Mouse (Mus musculus): ENCODE data around the gene Shc1. TPM values are rescaled to one million over a fixed set of nuclear protein-coding genes. Genes with fewer than 3 reads are reported as not detected.

Gene Shc1
- total RNA-seq, 2 experiments from 2014 or later, result 14.7 to 19.1 TPM

DNA sequence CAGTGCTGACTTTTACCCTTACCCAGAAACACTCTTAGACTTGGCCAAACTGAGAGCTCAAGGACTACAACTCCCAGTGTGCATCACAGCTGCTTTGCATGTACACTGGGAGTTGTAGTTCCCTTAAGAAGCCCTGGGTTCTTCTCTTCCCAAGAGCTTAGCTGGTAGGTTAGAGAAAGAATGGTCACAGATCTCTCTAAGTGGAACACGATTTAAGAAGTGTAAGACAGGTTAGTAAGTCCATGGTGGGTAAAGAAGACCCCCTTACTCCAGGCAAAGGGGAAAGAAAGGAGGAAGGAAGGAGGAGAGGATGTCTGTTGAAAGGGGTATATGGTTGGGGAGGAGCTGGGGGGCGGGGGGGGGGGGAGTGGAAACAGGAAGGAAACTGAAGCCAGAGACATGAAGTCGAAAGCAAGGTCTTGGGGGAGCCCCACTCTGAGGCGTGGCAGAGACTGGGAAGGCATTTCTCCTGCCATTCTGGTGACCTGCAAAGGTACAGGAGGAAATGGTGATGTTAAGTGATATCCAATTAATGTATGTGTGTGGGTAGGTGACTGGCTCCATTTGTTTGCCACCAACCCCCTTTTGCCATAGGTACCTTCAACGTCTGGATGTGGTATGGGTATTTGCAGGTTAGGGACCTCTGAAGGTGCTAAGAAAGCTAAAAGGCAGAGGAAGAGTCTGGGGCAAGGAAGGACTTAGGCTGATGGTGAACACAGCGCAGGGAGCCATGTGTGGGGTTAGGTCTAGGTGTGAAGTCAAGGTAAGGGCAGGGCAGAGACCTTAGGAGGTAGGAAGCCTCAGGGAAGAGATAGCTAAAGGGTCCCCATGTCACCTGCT, 29.1 kb upstream of the Shc1 start:
- no peak for DNase-seq (ENCODE audit: low spot score)

DNA sequence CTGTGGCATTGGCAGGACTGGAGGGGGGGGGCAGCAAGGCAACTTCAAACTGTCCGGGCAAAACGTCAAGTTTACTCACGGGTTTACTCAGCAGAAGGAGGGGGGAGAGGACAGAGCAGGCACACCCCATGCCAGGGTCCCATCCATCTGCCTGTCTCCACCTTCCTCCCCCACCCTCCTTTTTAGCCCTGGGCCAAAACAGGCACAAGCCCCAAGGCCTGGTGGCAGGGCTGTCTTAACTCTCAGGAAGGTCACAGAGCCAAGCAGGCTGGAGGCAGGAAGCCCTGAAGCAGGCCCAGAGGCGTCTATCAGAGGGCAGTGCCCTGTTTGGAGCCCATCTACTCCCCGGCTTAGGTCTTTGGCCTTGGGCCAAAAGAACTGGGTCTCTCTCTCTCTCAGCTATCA, 28.1 kb upstream of the Shc1 start:
- peak; percentile 66 for DNase-seq (ENCODE audit: low spot score)

DNA sequence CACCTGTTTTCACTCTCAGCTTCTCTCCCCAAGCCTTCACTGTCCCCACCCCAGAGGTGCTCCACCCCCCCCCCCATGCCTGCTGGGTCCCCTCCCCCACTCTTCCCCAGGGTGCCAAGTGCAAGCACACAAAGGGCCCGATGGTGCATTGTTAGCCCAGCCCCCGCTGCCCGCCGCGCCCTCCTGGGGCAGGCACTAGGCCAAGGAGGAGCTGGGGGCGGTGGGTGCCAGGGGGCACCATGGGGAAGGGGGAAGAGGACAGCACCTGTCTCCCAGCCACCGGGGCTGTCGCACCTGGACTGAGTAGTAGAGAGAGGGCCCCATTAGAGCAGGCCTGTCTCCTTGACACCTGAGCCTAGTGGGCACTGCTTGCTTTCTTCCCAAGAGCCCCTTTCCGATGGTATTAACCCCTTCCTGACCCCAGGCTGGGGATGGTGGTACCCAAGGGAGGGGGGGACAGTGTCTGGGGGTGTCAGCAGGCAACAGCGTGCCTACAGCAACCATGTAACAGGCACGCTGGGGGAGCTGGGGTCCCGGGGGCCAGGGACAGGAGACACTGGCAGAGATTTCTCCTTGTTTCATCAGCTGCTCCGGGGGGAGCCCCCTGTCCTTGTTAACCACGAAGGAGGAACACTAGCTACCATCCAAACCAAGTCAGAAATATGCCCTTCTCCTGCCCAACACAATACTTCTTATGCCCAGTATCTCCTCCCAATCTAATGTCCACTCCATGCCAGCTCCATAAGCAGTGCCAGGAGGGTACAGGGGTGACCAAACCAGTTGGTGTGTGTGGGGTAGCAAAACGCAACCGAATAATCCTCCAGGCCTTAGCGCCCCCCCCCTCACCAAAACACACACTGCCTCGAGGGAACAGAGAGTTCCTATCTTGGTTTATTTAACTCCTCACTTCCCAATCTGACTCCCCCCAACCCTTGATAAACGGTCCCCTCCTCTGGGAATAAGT, 27.3 kb upstream of the Shc1 start:
- no peak for DNase-seq (ENCODE audit: low spot score)

DNA sequence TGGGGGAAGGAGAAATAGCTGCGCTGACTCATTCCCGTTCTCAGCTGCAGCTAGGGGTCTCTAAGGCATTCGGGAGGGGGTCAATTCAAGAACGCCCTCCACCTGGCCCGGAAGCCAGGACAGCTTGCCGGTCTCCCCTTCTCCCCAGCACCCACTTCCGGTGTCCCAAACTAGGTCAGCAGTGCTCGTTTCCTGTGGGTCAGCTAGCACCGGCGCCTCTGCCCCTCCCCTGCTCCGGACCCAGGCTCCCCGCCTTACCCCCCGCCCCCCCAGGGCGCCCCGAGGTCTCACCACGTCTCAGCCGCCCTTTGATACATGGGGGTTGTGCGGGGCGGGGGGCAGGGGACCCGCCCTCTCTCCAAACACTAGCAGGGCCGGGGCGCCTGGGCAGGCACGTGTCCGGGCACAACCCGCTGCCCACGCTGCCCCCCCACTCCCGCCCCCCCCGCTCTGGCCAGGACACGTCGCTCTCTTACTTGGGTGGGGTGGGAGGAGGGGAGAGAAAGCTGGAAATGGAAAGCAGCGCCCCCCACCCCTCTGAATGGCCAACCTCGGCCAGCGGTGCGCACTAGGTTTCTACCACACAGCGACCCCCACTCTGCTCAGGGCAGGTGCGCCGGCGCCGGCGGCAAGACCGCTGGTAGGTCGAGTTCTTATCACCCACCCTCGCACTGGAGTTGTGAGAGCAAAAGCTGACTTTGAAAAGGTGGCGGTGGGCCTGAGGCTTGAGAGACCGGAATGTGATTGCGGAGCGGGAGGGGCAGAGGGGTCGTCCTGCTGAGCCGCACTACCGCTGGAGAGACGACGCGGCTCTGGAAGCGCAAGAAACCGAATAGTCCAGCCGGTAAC, 26.4 kb upstream of the Shc1 start:
- DNase-seq (ENCODE audit: low spot score), result peak; percentile 81

DNA sequence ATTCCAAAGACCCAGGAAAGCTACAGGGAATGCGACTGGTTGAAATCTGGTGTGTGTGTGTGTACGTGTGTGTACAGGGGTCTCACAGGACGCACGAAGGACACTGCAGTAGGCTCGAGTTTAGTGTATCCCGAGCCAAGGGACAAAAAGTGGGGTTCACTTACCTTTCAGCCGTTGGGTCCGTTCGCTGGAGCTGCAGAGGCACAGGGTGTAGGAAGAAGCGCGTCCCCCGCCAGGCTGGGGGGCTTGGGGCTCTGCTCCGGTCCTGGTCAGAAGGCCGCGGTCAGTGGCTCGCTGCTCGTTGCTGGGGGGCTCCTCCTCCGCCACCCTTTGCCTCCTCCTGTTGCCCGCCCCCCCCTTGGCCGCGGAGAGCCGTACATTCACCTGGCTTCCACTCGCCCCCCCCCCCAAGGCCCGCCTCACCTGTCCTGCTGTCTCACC, 25.4 kb upstream of the Shc1 start:
- no peak for DNase-seq (ENCODE audit: low spot score)

DNA sequence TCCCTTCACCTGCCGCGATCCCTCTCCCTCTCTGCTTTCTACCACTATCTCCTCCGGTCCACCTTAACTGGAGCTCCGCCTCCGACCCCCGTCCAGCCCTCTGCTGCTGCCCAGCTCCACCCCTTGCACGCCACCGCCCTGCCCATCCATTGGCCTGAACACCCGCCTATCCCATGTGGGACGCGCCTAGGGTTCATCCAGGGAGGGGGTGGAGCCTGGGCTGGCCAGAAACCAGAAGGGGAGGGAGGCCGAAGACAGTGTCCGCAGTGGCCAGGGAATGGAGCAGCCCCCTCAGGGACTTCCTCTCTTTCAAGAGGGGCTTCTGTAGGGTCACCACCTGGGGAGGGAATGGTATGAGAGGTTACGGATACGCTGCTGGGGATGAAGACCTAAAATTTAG, 24.6 kb upstream of the Shc1 start:
- DNase-seq (ENCODE audit: low spot score), result peak; percentile 100

DNA sequence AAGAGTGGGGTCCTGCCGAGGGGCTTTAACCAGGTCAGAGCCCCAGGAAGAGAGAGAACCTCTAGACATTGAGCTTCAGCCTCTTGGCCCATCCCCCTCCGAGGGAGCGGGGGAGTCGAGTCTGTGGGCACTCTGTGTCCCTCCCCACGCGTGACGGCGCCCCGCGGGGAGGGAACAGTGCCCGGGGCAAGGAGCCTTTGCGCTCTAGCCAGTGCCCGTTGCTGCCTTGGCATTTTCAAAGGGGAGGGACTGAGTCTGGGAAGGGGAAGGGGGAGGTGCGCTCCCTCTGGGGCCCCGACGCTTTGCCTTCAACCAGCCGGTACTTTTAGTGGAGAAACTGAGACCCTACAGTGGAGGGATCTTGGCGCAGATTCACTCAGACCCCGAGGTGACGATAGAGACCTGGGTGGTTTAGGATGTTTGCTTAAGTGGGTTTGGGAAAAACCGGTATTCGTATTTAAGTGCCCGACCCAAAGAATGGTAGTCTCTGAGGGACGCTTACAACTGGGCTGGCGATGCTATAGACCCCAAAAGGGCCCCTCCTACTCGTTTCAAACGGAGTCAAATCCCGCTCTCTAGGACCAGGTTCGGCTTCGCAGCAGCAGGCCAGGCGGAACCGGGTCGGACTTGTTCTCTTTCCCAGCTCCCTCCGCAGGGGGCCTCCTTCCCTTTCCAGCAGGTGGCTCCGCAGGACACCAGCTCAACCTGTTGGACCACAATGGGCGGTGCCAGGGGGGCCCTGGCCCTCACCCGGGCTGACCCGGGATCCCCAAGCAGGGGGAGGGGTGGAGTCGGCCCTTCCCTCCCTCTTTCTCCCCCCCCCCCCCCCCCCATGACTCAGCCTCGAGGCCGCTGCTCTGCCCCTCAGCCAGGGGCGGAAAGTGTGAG, 24.0 kb upstream of the Shc1 start, which contains the start of gene Zbtb7b:
Zbtb7b (minus strand) TSS at position 771 of the 888 bp plus-strand sequence.
- DNase-seq (ENCODE audit: low spot score), result peak; percentile 83

DNA sequence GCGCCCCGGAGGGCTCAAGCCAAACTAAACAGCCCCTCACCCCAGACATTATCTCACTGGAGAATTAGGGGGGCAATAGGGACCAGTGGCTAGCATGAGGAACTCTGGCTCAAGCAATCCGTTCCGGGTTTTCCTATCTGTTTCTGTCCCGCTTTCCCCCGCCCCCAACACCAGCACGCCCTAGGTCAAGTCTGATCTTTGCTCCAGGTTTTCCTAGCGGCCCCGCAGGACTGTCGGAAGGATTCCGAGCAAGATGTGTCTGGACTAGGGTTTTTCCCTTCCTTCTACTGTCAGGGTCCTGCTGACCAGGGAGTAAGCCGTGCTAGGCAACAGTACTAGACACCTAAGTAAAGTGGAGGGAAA, 23.4 kb upstream of the Shc1 start:
- peak; percentile 88 for DNase-seq (ENCODE audit: low spot score)

DNA sequence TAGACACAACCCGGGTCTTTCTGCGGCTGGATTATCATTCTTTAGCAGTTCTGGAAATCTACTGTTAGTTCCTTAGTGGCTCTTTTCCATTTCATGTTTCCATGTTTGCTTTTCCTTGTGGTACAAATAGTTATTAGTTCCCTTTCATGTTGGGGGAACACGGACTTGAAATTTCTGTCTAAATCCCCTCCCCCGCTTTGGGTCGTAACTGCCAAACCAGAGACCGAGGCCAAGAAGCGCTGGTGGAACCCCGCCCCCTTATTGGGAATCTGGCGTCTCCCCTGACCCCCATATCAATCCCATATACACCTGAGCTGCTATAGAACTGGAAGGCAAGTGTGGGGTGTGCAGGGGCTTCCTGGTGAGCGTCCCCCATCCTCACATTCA, 22.8 kb upstream of the Shc1 start:
- DNase-seq (ENCODE audit: low spot score), result no peak

DNA sequence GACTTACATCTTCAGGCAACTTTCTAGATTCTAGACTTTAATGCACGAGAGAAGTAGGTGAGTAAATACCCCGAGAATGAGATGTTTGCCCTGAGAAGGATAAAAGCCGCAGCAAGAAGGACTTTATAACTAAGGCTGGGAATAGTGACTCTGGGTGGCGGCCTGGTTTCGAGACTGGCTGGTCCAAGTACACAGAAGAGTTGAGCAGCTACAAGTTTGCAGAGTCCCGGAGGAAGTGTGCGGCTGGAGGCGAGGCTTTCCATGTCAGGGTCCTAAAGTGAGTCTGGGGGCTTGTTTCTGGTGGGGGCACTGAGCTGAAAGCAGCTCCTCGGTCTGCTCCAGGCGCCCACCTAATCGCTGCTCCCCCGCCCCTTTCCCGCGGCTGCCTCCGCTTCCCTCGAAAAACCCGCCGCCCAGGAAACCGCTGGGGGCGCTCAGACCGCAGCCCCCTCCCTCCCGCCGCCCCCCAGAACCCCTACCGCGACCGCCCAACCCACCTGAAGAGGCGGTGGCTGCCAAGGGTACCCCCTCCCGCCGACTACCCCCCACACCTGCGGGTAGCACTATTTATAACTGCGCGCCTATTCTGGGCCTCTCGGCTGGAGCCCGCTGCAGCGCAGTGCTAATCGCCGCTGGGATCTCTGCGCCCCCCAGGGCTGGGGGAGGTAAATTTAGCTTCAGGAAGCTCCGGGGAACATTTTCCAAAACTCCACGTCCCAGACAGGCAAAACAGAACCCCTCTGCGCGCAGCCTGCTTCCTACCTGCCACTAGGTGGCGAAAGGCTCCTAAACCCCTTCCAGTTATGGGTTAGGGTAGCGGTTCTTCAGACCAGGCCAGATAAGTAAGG, 22.2 kb upstream of the Shc1 start:
- DNase-seq (ENCODE audit: low spot score), result peak; percentile 78

DNA sequence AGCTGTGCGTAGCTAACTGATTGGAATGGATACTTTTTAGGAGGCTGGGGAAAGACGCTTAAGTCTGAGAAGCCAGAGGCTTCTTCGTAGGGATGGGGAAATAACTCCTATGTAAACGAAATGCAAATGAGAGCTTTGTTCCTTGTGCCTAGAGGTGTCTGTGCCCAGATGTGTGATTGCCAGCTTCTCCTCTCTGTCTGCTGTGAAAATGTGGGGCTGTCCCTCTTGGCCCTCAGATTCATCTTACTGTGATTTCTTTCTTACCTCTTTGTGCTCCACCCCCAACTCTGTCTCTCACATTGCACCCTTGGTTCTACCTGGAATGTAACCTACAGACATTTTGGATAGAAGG, 21.6 kb upstream of the Shc1 start:
- no peak for DNase-seq (ENCODE audit: low spot score)

DNA sequence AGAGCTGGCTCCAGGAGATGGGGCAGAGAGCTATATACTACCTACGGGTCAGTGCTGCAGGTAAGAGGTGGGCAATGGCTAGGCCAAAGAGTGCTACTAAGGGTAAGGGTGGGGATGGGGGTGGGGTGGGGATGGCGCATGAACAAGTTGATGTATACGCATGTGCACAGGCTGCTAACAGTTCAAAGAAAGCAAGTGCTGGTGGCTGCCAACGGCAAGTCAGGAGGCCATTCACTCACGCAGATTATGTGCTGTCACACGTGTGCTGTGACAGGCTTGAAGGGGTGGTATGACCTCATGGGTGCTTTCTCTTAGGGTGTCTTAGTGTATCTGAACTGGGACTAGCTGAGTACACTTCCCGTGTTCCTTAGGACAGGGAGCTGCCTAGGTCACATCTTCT, 16.9 kb upstream of the Shc1 start:
- no peak for DNase-seq (ENCODE audit: low spot score)

DNA sequence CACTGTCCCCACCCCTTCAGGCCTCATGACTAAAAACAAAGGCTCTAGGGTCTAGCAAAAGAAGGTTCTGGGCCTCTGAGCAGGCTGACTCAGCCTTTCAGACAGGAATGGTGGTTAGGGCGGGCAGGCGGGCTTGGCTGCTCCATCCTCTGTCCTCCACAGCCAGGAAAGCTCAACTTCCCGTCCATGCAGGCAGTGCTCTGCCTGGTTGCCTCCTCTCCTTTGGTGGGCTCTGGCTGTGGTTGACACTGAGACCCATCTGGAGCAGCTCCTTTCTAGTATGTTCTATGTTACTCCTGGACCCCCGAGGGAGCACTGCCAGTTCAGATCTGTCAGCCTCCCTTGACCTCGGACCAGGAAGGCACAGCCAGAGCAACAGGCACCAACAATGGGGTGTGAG, 15.6 kb upstream of the Shc1 start, which contains the start of gene Lenep:
Lenep (minus strand) TSS at position 101 of the 400 bp plus-strand sequence.
- DNase-seq (ENCODE audit: low spot score), result no peak

DNA sequence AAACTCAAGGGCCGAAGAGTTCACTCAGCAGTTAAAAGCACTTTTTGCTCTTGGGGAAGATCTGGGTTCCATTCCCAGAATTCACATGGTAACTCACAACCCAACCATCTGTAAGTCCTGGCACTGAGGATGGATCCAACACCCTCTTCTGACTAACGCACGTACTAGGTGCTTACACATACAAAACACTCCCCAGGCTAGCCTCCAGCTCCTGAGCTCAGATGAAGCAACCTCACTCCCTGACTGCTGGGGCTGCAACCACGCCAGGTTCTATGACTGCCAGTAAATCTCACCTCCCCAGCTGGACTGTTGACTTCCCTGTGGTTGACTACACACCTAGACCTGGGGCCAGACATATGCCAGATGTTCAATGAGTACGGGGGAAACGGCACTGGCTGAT, 11.4 kb upstream of the Shc1 start:
- DNase-seq (ENCODE audit: low spot score), result peak; percentile 44

DNA sequence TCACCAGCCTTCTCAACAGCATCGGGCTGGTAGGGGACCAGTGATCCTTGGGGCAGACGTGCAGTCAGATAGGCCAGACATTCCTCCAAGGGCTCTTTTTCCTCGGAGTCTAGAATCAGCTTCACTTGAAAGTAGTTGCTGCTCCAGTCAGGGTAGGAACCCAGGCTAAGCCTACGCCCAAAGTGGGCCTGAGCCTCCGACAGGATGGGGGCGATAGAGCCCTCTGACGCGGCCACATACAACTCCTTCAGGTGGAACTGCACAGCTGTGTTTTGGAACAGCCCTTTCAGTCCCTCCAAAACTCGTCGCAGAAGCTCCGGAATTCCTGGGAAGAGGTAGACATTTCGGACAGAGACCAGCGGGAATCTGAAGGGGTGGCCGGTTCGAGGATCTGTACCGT, 9.8 kb upstream of the Shc1 start:
- DNase-seq (ENCODE audit: low spot score), result no peak

DNA sequence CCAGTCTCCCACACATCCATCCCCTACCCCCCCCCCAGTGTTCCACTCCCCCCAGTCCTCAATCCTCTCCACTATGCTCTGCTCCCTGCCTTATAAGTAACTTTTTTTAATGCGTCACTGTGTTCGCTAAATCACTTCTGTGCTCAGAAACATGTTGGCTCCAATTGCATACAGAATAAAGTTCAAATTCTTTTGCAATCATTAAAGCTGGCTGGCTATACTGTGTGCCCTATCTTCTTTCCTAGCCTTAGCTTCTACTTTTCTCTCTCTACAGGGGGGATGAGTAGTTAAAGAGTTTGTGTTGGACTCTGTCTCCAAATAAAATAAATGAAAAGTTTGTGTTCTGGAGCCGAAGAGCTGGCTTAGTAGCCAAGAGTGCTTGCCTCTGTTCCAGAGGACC, 8.5 kb upstream of the Shc1 start:
- no peak for DNase-seq (ENCODE audit: low spot score)

DNA sequence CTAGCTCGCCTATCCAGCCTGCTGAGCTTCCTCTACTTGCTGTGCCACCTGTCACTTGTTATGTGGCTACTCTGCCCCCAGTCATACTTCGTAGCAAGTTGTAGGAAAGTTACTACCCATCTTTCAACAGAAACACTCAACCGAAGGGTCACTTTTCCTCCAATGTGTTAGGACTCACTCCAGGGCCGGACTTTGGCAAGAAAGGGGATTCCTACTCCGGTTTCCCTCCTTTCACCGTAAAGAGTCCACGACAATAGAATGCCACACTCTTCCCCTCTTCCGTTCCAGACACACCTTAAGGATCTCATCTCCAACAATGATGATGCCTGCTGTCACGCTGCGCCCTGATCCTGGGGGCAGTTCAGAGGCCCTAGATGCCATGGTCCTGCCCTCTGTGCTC, 7.4 kb upstream of the Shc1 start:
- no peak for DNase-seq (ENCODE audit: low spot score)

DNA sequence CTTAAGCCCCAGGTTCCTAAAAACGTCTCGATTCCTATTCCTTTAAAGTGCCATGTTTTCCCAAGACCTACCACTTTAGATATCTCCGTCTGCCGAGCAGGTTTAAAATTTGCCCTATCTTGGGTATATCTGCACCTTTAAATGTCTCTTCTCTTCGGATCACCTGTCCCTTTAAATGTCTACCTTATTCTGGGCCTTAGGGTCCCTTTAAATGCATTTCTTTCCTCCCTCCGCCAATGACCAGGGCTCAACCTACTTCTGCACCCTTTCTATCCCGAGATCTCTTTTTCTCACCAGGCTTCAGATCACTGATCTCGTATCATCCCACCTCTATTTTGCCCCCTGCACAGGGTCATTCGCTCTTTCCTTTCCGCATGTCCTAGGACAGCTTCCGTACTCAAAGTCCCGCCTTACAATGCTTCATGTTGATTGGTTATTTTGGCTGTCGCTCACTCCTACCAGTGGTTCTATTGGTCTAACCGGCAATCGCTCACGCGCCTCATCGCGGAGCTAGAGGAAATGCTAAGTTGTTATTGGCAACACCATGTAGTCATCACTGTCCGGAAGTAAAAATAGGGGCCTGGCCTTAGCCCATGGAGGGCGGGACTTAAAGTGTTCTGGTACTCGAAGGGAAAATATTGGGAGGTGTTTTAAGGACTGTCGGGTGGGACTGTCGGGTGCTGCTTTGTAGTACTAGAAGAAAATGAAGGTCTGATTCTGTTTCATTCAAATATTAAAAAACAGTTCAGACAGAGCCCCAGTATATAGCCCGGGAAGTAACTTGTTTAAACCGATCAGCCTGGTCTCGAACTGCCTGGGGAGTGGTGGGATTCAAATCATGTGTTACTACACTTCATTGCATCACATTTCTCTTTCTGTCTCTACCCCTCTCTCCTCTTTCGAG, 6.5 kb upstream of the Shc1 start, which contains the start of gene Flad1:
Flad1 (minus strand) TSS at position 381 of the 904 bp plus-strand sequence.
- DNase-seq (ENCODE audit: low spot score), result peak; percentile 100
